ENCODE assay signal across 19 mouse cellular contexts in genomic region chr11:58812001-58812400, GRCm38 (mm10). TPM values are rescaled to one million over a fixed set of nuclear protein-coding genes. Genes with fewer than 3 reads are reported as not detected.
A peak's percentile ranks its signal among the peaks of the same experiment; 100 is the strongest.
DNase-seq lines count a peak whose midpoint lies in the region; ATAC-seq and TF ChIP-seq lines count a peak whose summit lies in the region.
"Had no signal": no experiment of that assay in that cellular context is flagged by ENCODE, and none has a peak within 500 bp of the region (broad histone marks: within the 10 kb centered on the region; RNA-seq: fewer than 3 reads in every experiment).

No protein-coding gene starts in this region.

- peak; percentile 31 for TF ChIP-seq RAD21 in MEL (IDR thresholded peaks at IDR 0.05; ENCODE audit: low read depth, low read length)

- no peak for TF ChIP-seq POLR2A in MEL (IDR thresholded peaks at IDR 0.05; ENCODE audit: control insufficient read depth in 1 of 2, insufficient read depth in 1 of 2, low read depth in 1 of 2, low read length in 2 of 2, poor library complexity in 1 of 2)

- no peaks in the 10 kb centered on the region for H3K9me3 ChIP-seq in heart, postnatal 0 days (replicated peaks; ENCODE audit: control insufficient read depth, low read length)
- no peaks in the 10 kb centered on the region for H3K9me3 ChIP-seq in MEL (replicated peaks; ENCODE audit: insufficient read depth, low read length)
- H3K9me3 ChIP-seq: heart, embryonic 13.5 days; hindbrain, embryonic 12.5 days; kidney, embryonic 15.5 days; limb, embryonic 12.5 days; stomach, embryonic 15.5 days had no signal

- no peaks in the 10 kb centered on the region for H3K79me2 ChIP-seq in MEL (ENCODE audit: control insufficient read depth, insufficient read depth, low read length, poor library complexity)

- TF ChIP-seq CTCF in heart, postnatal 0 days (IDR thresholded peaks at IDR 0.05; ENCODE audit: low read depth), result peak; percentile 20; the same call in 1 of the 2 replicates
- peak; percentile 49 to 61 (median 50) for TF ChIP-seq CTCF in MEL (IDR thresholded peaks at IDR 0.05 in 2 of 3, conservative IDR thresholded peaks at IDR 0.05 in 1 of 3; ENCODE audit: control insufficient read depth in 1 of 3, insufficient read depth in 1 of 3, low read depth in 2 of 3, low read length in 3 of 3, poor library complexity in 1 of 3, severe bottlenecking in 1 of 3)

- no peak overlapping the region for H3K27ac ChIP-seq in heart, postnatal 0 days (ENCODE audit: low read depth)
- no peak overlapping the region for H3K27ac ChIP-seq in MEL (ENCODE audit: control insufficient read depth, low read depth, low read length)
- H3K27ac ChIP-seq: heart, embryonic 13.5 days; hindbrain, embryonic 12.5 days; kidney, embryonic 15.5 days; limb, embryonic 12.5 days; stomach, embryonic 15.5 days had no signal

- no peak overlapping the region for H3K4me3 ChIP-seq in heart, postnatal 0 days (ENCODE audit: low read depth, low read length)
- no peak overlapping the region for H3K4me3 ChIP-seq in MEL (ENCODE audit: control insufficient read depth in 1 of 2, insufficient read depth in 1 of 2, low read depth in 2 of 2, low read length in 2 of 2)
- H3K4me3 ChIP-seq: erythroblast, embryonic 14.5 days; heart, embryonic 13.5 days; hindbrain, embryonic 12.5 days; kidney, embryonic 15.5 days; limb, embryonic 12.5 days; stomach, embryonic 15.5 days had no signal

- no peaks in the 10 kb centered on the region for H3K36me3 ChIP-seq in heart, postnatal 0 days (replicated peaks; ENCODE audit: control insufficient read depth, insufficient read depth, low read length)
- no peaks in the 10 kb centered on the region for H3K36me3 ChIP-seq in MEL (ENCODE audit: control insufficient read depth in 1 of 2, insufficient read depth in 2 of 2, low read length in 2 of 2)
- H3K36me3 ChIP-seq in splenic B cell, adult 2 months (ENCODE audit: control insufficient read depth, insufficient read depth, low read length, poor library complexity, severe bottlenecking), result no peaks in the 10 kb centered on the region
- H3K36me3 ChIP-seq: heart, embryonic 13.5 days; hindbrain, embryonic 12.5 days; kidney, embryonic 15.5 days; limb, embryonic 12.5 days; stomach, embryonic 15.5 days had no signal

- H3K4me1 ChIP-seq in heart, postnatal 0 days (ENCODE audit: control insufficient read depth, insufficient read depth), result no peaks in the 10 kb centered on the region
- H3K4me1 ChIP-seq in MEL (ENCODE audit: control insufficient read depth in 1 of 2, insufficient read depth in 2 of 2, low read length in 2 of 2), result no peaks in the 10 kb centered on the region
- H3K4me1 ChIP-seq: heart, embryonic 13.5 days; hindbrain, embryonic 12.5 days; kidney, embryonic 15.5 days; limb, embryonic 12.5 days; stomach, embryonic 15.5 days had no signal

- ATAC-seq in heart, postnatal 0 days (ENCODE audit: insufficient read depth, low read depth), result no peak

- 3% methylated on average over 1 of the region's 1 CpGs for WGBS in heart, postnatal 0 days

- no peak for DNase-seq in heart, postnatal 0 days (ENCODE audit: low spot score)
- no peak for DNase-seq in heart, adult 11 months
- peak; percentile 9 for DNase-seq in spleen, adult 12 weeks (ENCODE audit: low spot score)
- no peak for DNase-seq in spleen, adult 18-20 months
- DNase-seq in MEL (ENCODE audit: low read depth, low spot score), result peak; percentile 31
- peak; percentile 24 for DNase-seq in splenic B cell, adult 2 months (ENCODE audit: low read depth, low spot score)
- DNase-seq in cerebellum, postnatal 25 days, result no peak
- DNase-seq in heart, adult 18-20 months, result no peak
- DNase-seq: midbrain, embryonic 14.5 days; right cerebral cortex, postnatal 14 days had no signal

- no peak for TF ChIP-seq EP300 in heart, postnatal 0 days (IDR thresholded peaks at IDR 0.05; ENCODE audit: low read depth)
- TF ChIP-seq EP300 in MEL (IDR thresholded peaks at IDR 0.05; ENCODE audit: low read depth in 1 of 2, low read length in 2 of 2), result no peak

- H3K4me2 ChIP-seq in heart, postnatal 0 days (ENCODE audit: low read depth, low read length), result no peak overlapping the region
- H3K4me2 ChIP-seq: heart, embryonic 13.5 days; hindbrain, embryonic 12.5 days; kidney, embryonic 15.5 days; limb, embryonic 12.5 days; stomach, embryonic 15.5 days had no signal

- no peaks in the 10 kb centered on the region for H3K27me3 ChIP-seq in heart, postnatal 0 days (ENCODE audit: control insufficient read depth, insufficient read depth, low read length)
- peaks cover 7 to 11% of the 10 kb centered on the region in 2 experiments for H3K27me3 ChIP-seq in MEL (ENCODE audit: control insufficient read depth in 1 of 2, insufficient read depth in 2 of 2, low read length in 2 of 2)
- H3K27me3 ChIP-seq in splenic B cell, adult 2 months (ENCODE audit: control insufficient read depth, insufficient read depth, low read length, poor library complexity, severe bottlenecking), result no peaks in the 10 kb centered on the region
- H3K27me3 ChIP-seq: heart, embryonic 13.5 days; hindbrain, embryonic 12.5 days; kidney, embryonic 15.5 days; stomach, embryonic 15.5 days had no signal

- H3K9ac ChIP-seq in heart, postnatal 0 days (replicated peaks; ENCODE audit: low read depth, low read length), result no peak overlapping the region
- H3K9ac ChIP-seq in MEL (ENCODE audit: control insufficient read depth, low read depth, low read length, poor library complexity, severe bottlenecking), result no peak overlapping the region
- H3K9ac ChIP-seq: heart, embryonic 13.5 days; hindbrain, embryonic 12.5 days; kidney, embryonic 15.5 days; limb, embryonic 12.5 days; stomach, embryonic 15.5 days had no signal

TF ChIP-seq in MEL, 35 proteins besides CTCF, POLR2A, EP300 and RAD21:
- TF ChIP-seq SMC3 (IDR thresholded peaks at IDR 0.05; ENCODE audit: low read depth, low read length) (peak; percentile 39), ZKSCAN1 (IDR thresholded peaks at IDR 0.05; ENCODE audit: low read depth, low read length) (no peak)

RNA-seq across cellular contexts. Expression of gene Olfr313, which starts 2.8 kb away (rescaled TPM):
- 0.12 TPM in 1 of 2 replicates, not detected in the other for total RNA-seq in heart, postnatal 0 days (2014; rRNA removed; ENCODE audit: low replicate concordance)
- polyA plus RNA-seq in heart, postnatal 0 days (2015; fragmentation: Nextera tagmentation; extraction: Ambion mirVana), result 0.04 TPM in 1 of 2 replicates, not detected in the other
- not detected in 2 replicates for total RNA-seq in MEL (2012; rRNA removed)
- not detected for polyA plus RNA-seq in MEL (2012; ENCODE audit: insufficient read depth in 1 of 2, insufficient read length in 2 of 2, low read depth in 1 of 2, low replicate concordance in 2 of 2, missing spikeins in 1 of 2)
- total RNA-seq in heart, adult 18-20 months (2021), result not detected
- total RNA-seq: common myeloid progenitor, adult 5-6 weeks; layer of hippocampus, postnatal 10 days had no signal
- polyA plus RNA-seq: erythroblast, embryonic 14.5 days; hindbrain, embryonic 12.5 days; kidney, embryonic 15.5 days; limb, embryonic 12.5 days; midbrain, embryonic 14.5 days; neural tube, embryonic 14.5 days; stomach, embryonic 15.5 days had no signal

RNA-seq across cellular contexts. Expression of gene Fam183b, which starts 10.2 kb away (rescaled TPM):
- not detected in 2 replicates for total RNA-seq in heart, postnatal 0 days (2014; rRNA removed; ENCODE audit: low replicate concordance)
- 0.87 and 1.9 TPM in 2 replicates for polyA plus RNA-seq in heart, postnatal 0 days (2015; fragmentation: Nextera tagmentation; extraction: Ambion mirVana)
- total RNA-seq in MEL (2012; rRNA removed), result not detected in 2 replicates
- not detected for polyA plus RNA-seq in MEL (2012; ENCODE audit: insufficient read depth in 1 of 2, insufficient read length in 2 of 2, low read depth in 1 of 2, low replicate concordance in 2 of 2, missing spikeins in 1 of 2)
- not detected for total RNA-seq in heart, adult 18-20 months (2021)
- total RNA-seq: common myeloid progenitor, adult 5-6 weeks had no signal
- polyA plus RNA-seq: erythroblast, embryonic 14.5 days; limb, embryonic 12.5 days had no signal

RNA-seq across cellular contexts. Expression of gene Olfr312, which starts 17.0 kb away (rescaled TPM):
- total RNA-seq in heart, postnatal 0 days (2014; rRNA removed; ENCODE audit: low replicate concordance), result 0.35 TPM in 1 of 2 replicates, not detected in the other
- polyA plus RNA-seq in heart, postnatal 0 days (2015; fragmentation: Nextera tagmentation; extraction: Ambion mirVana), result 0.05 TPM in 1 of 2 replicates, not detected in the other
- not detected in 2 replicates for total RNA-seq in MEL (2012; rRNA removed)
- polyA plus RNA-seq in MEL (2012; ENCODE audit: insufficient read depth in 1 of 2, insufficient read length in 2 of 2, low read depth in 1 of 2, low replicate concordance in 2 of 2, missing spikeins in 1 of 2), result not detected
- total RNA-seq in heart, adult 18-20 months (2021), result not detected
- total RNA-seq: common myeloid progenitor, adult 5-6 weeks; layer of hippocampus, postnatal 10 days had no signal
- polyA plus RNA-seq: erythroblast, embryonic 14.5 days; hindbrain, embryonic 12.5 days; kidney, embryonic 15.5 days; limb, embryonic 12.5 days; midbrain, embryonic 14.5 days; neural tube, embryonic 14.5 days; stomach, embryonic 15.5 days had no signal

RNA-seq across cellular contexts. Expression of gene Olfr311, which starts 27.1 kb away (rescaled TPM):
- total RNA-seq in heart, postnatal 0 days (2014; rRNA removed; ENCODE audit: low replicate concordance), result not detected in 2 replicates
- 0.07 TPM in 1 of 2 replicates, not detected in the other for polyA plus RNA-seq in heart, postnatal 0 days (2015; fragmentation: Nextera tagmentation; extraction: Ambion mirVana)
- total RNA-seq in MEL (2012; rRNA removed), result not detected in 2 replicates
- not detected for polyA plus RNA-seq in MEL (2012; ENCODE audit: insufficient read depth in 1 of 2, insufficient read length in 2 of 2, low read depth in 1 of 2, low replicate concordance in 2 of 2, missing spikeins in 1 of 2)
- total RNA-seq in heart, adult 18-20 months (2021), result not detected
- total RNA-seq: common myeloid progenitor, adult 5-6 weeks; layer of hippocampus, postnatal 10 days had no signal
- polyA plus RNA-seq: erythroblast, embryonic 14.5 days; hindbrain, embryonic 12.5 days; kidney, embryonic 15.5 days; limb, embryonic 12.5 days; midbrain, embryonic 14.5 days; neural tube, embryonic 14.5 days; stomach, embryonic 15.5 days had no signal

RNA-seq across cellular contexts. Expression of gene Olfr314, which starts 29.2 kb away (rescaled TPM):
- total RNA-seq in heart, postnatal 0 days (2014; rRNA removed; ENCODE audit: low replicate concordance), result not detected in 2 replicates
- not detected in 2 replicates for polyA plus RNA-seq in heart, postnatal 0 days (2015; fragmentation: Nextera tagmentation; extraction: Ambion mirVana)
- total RNA-seq in MEL (2012; rRNA removed), result not detected in 2 replicates
- polyA plus RNA-seq in MEL (2012; ENCODE audit: insufficient read depth in 1 of 2, insufficient read length in 2 of 2, low read depth in 1 of 2, low replicate concordance in 2 of 2, missing spikeins in 1 of 2), result not detected
- total RNA-seq in heart, adult 18-20 months (2021), result not detected
- total RNA-seq: common myeloid progenitor, adult 5-6 weeks; layer of hippocampus, postnatal 10 days had no signal
- polyA plus RNA-seq: erythroblast, embryonic 14.5 days; hindbrain, embryonic 12.5 days; kidney, embryonic 15.5 days; limb, embryonic 12.5 days; midbrain, embryonic 14.5 days; neural tube, embryonic 14.5 days; stomach, embryonic 15.5 days had no signal

Comparison
In these comparisons a context has a peak if more than half of its experiments do, and no peak if none do; other contexts are left out.
1. DNase-seq: peak in spleen, adult 12 weeks (single experiment), MEL (single experiment) and splenic B cell, adult 2 months (single experiment); none in heart, postnatal 0 days (single experiment), heart, adult 11 months (single experiment), spleen, adult 18-20 months (0 of 2), cerebellum, postnatal 25 days (0 of 2) and heart, adult 18-20 months (0 of 2).